Mouse (Mus musculus) limb, embryonic 15.5 days (tissue): Measurements from ENCODE around the gene Tcp11. TPM values are rescaled to one million over a fixed set of nuclear protein-coding genes. Genes with fewer than 3 reads are reported as not detected.
A peak's percentile ranks its signal among the peaks of the same experiment; 100 is the strongest.

Experiments
- ATAC-seq: fragments of 200-750 bp; cut with Nextera tagmentation; 2 replicates; pipeline ENCODE4 v1.8.0; 2017; ENCODE audit warnings: low read depth, moderate TSS enrichment; ENCODE audit not compliant: insufficient number of reproducible peaks, low FRiP score, low TSS enrichment
- H3K27ac ChIP-seq: fragments of 300-500 bp; sonication (generic); 2 replicates; pipeline ENCODE4 v1.5.1; 2015; ENCODE audit warnings: moderate library complexity, mild to moderate bottlenecking, inconsistent platforms
- H3K27me3 ChIP-seq: fragments of 300-500 bp; sonication (generic); 2 replicates; pipeline ENCODE4 v1.6.1; 2015; ENCODE audit warnings: inconsistent platforms
- H3K36me3 ChIP-seq: fragments of 300-500 bp; sonication (generic); 2 replicates; pipeline ENCODE4 v1.6.1; 2015; ENCODE audit warnings: inconsistent platforms
- H3K4me1 ChIP-seq: fragments of 300-500 bp; sonication (generic); 2 replicates; pipeline ENCODE4 v1.6.1; 2015; ENCODE audit warnings: inconsistent platforms
- H3K4me2 ChIP-seq: fragments of 300-500 bp; sonication (generic); 2 replicates; pipeline ENCODE4 v1.6.1; 2015; ENCODE audit warnings: mild to moderate bottlenecking, inconsistent platforms
- H3K4me3 ChIP-seq: fragments of 300-500 bp; sonication (generic); 2 replicates; pipeline ENCODE4 v1.5.1; 2015; ENCODE audit warnings: mild to moderate bottlenecking, inconsistent platforms
- H3K9ac ChIP-seq: fragments of 300-500 bp; sonication (generic); 2 replicates; pipeline ENCODE4 v1.6.1; 2015; ENCODE audit warnings: inconsistent platforms
- H3K9me3 ChIP-seq: fragments of 300-500 bp; sonication (generic); 2 replicates; pipeline ENCODE4 v1.6.1; 2016; ENCODE audit warnings: inconsistent platforms
- WGBS: fragments of 180-500 bp; shearing (Covaris S2); methylation state at CpG from one replicate; pipeline ENCODE4 v1.1.7; 2015; 5-methylcytosine and 5-hydroxymethylcytosine counted together
- polyA plus RNA-seq: library from polyadenylated mRNA; unstranded; fragments of >200 nt; fragmentation: Nextera tagmentation; extraction: Ambion mirVana; gene quantifications from 2 replicates; pipeline ENCODE4 v1.2.1, GENCODE M21; 2015

Gene Tcp11
- polyA plus RNA-seq = 1.5 TPM in 2 replicates

DNA sequence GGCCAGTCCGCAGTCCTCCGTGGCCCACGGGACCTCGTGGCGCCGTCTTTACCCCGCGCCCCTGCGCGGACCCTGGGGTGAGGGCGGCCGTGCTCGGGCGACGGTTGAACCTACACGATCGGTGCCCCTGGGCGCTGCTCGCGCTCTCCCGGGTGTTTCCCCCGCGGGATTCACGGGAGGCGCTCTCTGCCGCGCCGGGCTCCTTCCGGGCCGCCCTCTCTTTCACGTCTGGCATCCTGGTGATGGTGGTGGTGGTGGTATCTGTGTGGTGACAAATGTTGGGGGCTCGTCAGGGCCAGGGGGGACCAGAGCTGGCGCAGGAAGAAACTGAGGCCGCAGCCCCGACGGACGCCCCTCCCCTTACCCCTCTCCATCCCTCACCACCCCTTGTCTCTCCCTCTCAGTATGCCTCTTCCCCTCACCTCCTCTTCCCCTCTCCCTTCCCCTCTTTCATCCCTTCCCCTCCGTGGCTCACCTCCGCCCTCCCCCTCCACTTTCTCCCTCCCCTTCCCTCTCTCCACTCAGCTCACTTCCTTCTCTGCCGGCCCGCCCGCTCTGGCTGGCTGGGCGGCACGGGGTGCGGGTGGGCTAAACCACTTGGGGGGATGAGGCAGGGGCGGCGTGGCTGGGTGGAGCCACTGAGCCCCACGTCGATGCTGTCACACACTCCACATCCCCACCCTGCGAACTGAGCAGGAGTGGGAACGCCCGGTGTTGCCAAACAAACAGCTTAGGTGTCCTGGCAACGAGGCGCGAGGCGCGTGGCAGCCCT is at the start of gene Tcp11:
Tcp11 (minus strand) TSS at position 595 of the 772 bp plus-strand sequence.
- peak; percentile 78 for ATAC-seq
- H3K4me3 ChIP-seq = peak within 1 kb of the TSS; percentile 56
- peak within 1 kb of the TSS; percentile 100 for H3K4me2 ChIP-seq
- WGBS = 1% methylated on average over 52 of the region's 57 CpGs
- no peaks in the 10 kb centered on the region for H3K9me3 ChIP-seq
- H3K27me3 ChIP-seq = 0 out of 2 replicates have a peak, but pooled peaks cover 5% of the 10 kb centered on the region
- H3K27ac ChIP-seq = no peak within 1 kb of the TSS
- H3K4me1 ChIP-seq = peaks cover 18% of the 10 kb centered on the region
- H3K9ac ChIP-seq = peak within 1 kb of the TSS; percentile 52
- no peaks in the 10 kb centered on the region for H3K36me3 ChIP-seq

DNA sequence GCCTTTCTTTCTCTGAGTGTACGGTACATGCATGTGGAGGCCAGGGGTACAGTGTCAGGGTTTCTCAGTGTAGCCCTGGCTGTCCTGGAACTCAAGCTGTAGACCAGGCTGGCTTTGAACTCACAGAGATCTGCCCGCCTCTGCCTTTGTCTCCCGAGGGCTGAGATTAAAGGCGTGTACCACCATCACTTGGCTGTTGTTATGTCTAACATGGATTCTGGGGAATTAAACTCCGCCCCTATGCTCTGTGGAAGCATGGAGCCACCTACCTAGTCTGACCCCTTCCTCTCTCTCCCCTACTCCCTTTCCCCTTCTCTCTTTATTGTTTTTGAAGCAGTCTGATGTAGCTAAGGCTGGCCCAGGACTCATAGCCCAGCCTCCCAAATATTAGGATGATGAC is 49.4 kb upstream of the Tcp11 start:
- H3K9me3 ChIP-seq = no peaks in the 10 kb centered on the region
- 0 out of 2 replicates have a peak, but pooled peaks cover 3% of the 10 kb centered on the region for H3K27me3 ChIP-seq
- no peak overlapping the region for H3K4me3 ChIP-seq
- H3K9ac ChIP-seq = no peak overlapping the region
- H3K27ac ChIP-seq = no peak overlapping the region
- 90% methylated on average over 5 of the region's 5 CpGs for WGBS
- H3K36me3 ChIP-seq = no peaks in the 10 kb centered on the region
- no peak for ATAC-seq
- no peak overlapping the region for H3K4me2 ChIP-seq
- peaks cover 6% of the 10 kb centered on the region for H3K4me1 ChIP-seq

DNA sequence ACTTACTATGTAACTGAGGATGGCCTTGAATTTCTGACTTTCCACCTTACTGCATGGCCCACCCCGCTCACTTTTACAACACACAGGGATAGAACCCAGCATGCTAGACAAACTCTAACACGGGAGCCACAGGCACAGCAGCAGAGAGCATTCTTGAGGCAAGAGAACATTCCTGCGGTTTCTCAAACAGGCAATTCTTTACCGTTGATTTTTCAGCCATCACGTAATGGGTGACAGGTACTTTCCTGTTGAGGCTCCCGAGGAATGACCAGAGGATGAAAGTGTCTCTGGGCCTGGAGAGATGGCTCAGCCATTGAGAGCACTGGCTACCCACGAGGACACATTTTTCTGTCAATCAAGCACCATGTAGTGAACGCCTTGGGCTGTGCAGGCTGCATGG is 43.9 kb upstream of the Tcp11 start:
- ATAC-seq = no peak
- WGBS = 49% methylated on average over 8 of the region's 8 CpGs
- no peaks in the 10 kb centered on the region for H3K27me3 ChIP-seq
- no peaks in the 10 kb centered on the region for H3K9me3 ChIP-seq
- H3K4me3 ChIP-seq = no peak overlapping the region
- H3K36me3 ChIP-seq = no peaks in the 10 kb centered on the region
- peaks cover 7% of the 10 kb centered on the region; the same call in 1 of the 2 replicates for H3K4me1 ChIP-seq
- no peak overlapping the region for H3K4me2 ChIP-seq
- no peak overlapping the region for H3K27ac ChIP-seq
- H3K9ac ChIP-seq = no peak overlapping the region

GRCm38 (mm10) chr17:28123627-28124026 is 43.2 kb upstream of the Tcp11 start:
- WGBS = 68% methylated on average over 7 of the region's 7 CpGs
- Histone ChIP-seq H3K9me3 (no peaks in the 10 kb centered on the region), H3K27ac (no peak overlapping the region), H3K4me2 (no peak overlapping the region), H3K27me3 (no peaks in the 10 kb centered on the region), H3K4me1 (peaks cover 7% of the 10 kb centered on the region; the same call in 1 of the 2 replicates), H3K36me3 (no peaks in the 10 kb centered on the region), H3K9ac (no peak overlapping the region), H3K4me3 (no peak overlapping the region)
- no peak for ATAC-seq

DNA sequence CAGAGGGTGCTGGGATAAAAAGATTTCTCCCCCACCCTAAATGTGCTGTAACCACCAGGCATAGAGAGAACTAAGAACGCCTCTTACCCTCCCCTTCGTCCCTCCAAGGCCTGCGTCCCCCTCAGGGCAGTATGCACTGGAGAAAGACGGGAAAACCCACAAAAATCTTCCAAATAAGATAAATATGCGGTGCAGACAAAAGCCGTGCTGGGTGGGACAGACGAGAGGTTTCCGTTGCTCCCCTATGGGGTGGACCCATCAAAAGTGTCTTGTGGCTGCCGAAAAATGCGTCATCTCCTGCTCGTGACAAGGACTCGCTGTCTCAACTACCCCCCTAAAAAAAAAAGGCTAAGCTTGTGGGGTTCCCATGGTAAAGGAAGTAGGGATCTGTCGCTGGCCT is 42.5 kb upstream of the Tcp11 start:
- Histone ChIP-seq H3K9me3 (no peaks in the 10 kb centered on the region), H3K4me1 (peaks cover 7% of the 10 kb centered on the region; the same call in 1 of the 2 replicates), H3K27me3 (no peaks in the 10 kb centered on the region), H3K4me3 (no peak overlapping the region), H3K36me3 (no peaks in the 10 kb centered on the region), H3K4me2 (no peak overlapping the region), H3K27ac (no peak overlapping the region), H3K9ac (no peak overlapping the region)
- 59% methylated on average over 13 of the region's 13 CpGs for WGBS
- no peak for ATAC-seq

DNA sequence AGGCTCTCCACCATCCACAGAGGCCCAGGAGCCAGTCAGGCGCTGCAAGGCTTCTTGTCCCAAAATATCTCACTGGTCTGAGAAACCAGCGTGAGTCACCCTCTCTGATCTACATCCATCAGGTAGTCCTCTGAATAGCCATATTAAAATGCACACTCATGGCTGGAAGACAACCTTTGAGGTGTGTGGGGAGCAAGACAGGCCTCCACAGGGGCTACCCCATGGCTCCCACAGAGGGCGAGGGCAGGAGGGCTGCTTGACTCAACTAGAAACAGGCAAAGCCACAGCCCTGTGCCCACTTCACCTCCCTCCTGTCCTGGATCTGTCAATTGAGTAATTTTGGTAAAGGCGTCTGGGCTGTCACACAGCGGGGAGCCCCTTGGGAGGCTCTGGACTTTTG is 40.0 kb upstream of the Tcp11 start:
- Histone ChIP-seq H3K4me3 (no peak overlapping the region), H3K27me3 (no peaks in the 10 kb centered on the region), H3K4me2 (no peak overlapping the region), H3K36me3 (no peaks in the 10 kb centered on the region), H3K9ac (no peak overlapping the region), H3K9me3 (no peaks in the 10 kb centered on the region), H3K27ac (no peak overlapping the region), H3K4me1 (peaks cover 7% of the 10 kb centered on the region; the same call in 1 of the 2 replicates)
- no peak for ATAC-seq
- WGBS = 85% methylated on average over 5 of the region's 5 CpGs

- H3K27me3 ChIP-seq = no peaks in the 10 kb centered on the region
- H3K27ac ChIP-seq = no peak overlapping the region
- no peak overlapping the region for H3K9ac ChIP-seq
- H3K4me1 ChIP-seq = peaks cover 4% of the 10 kb centered on the region; the same call in 1 of the 2 replicates
- H3K36me3 ChIP-seq = no peaks in the 10 kb centered on the region
- H3K4me2 ChIP-seq = no peak overlapping the region
- 45% methylated on average over 19 of the region's 19 CpGs for WGBS
- ATAC-seq = no peak
- H3K9me3 ChIP-seq = no peaks in the 10 kb centered on the region
- no peak overlapping the region for H3K4me3 ChIP-seq
Observed at GRCm38 (mm10) chr17:28117451-28118209, 37.2 kb upstream of the Tcp11 start.

- H3K27ac ChIP-seq = no peak overlapping the region
- H3K4me1 ChIP-seq = peaks cover 4% of the 10 kb centered on the region; the same call in 1 of the 2 replicates
- ATAC-seq = no peak
- no peak overlapping the region for H3K4me2 ChIP-seq
- H3K9me3 ChIP-seq = no peaks in the 10 kb centered on the region
- 84% methylated on average over 9 of the region's 9 CpGs for whole genome bisulfite sequencing
- H3K9ac ChIP-seq = no peak overlapping the region
- H3K36me3 ChIP-seq = no peaks in the 10 kb centered on the region
- H3K4me3 ChIP-seq = no peak overlapping the region
- no peaks in the 10 kb centered on the region for H3K27me3 ChIP-seq
Observed at GRCm38 (mm10) chr17:28116335-28116734, 35.9 kb upstream of the Tcp11 start.

DNA sequence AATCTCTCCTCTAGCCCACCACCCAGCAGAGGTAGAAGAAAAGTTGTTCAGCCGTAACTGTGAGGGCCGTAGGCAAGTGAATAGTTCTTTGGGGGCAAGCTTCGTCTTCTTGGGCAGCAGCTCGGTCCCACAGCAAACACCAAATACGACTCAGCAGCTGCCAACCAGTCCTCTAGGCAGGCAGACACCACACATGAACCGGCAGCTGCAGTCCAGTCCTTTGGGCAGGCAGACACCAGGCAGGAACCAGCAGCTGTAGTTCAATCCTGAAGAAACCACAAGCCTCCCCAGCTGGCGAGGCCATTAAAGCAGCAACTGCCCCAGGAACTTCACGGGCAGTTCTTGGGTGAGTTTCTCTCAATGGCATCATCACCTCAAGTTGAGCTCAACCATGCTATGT is 31.8 kb upstream of the Tcp11 start:
- WGBS = 87% methylated on average over 8 of the region's 8 CpGs
- no peak overlapping the region for H3K27ac ChIP-seq

DNA sequence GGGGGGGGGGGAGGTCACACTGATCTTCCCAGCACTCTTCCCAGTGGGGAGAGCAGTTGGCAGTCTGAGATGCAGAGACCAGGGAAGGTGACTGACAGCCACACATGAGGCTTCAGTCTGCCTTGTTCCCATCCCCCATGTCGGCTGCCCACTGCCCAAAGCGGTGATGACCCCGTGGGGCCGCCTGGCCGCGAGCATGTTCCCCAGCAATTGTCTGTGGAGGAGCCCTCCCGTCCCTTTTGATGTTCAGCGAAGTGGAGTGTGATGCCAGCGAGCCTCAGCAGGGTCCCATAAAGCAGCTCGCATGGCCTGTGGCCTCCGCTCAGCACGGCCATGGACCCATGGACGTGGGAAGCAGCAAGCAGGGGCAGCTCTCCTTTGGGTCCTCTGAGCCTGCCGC is 26.8 kb upstream of the Tcp11 start:
- ATAC-seq = 0 out of 2 replicates have a peak, but pooled peaks have one; percentile 35

More for the DNA sequence above, 31.8 kb upstream of the Tcp11 start:
- H3K4me3 ChIP-seq = no peak overlapping the region
- no peak overlapping the region for H3K9ac ChIP-seq
- no peak for ATAC-seq
- no peak overlapping the region for H3K4me2 ChIP-seq
- H3K27me3 ChIP-seq = no peaks in the 10 kb centered on the region
- H3K36me3 ChIP-seq = no peaks in the 10 kb centered on the region
- H3K9me3 ChIP-seq = no peaks in the 10 kb centered on the region
- H3K4me1 ChIP-seq = peaks cover 6% of the 10 kb centered on the region

DNA sequence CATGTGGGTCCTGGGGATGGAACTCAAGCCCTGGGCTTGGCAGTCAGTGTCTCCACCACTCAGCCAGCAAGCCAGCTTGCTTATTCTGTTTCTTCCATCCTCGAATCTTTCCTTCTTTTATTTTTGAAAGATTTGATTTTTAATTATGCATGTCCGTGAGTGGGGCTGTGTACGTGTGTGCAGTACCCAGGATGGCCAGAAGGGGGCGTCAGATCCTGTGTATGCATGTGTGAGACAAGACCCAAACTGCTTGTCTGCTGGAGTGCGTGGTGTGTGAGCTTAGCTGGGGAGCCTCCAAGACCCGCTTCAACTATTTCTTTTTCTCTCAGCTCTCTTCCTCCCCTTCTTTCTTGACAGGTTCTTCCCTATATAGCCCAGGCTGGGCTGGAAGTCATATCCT is 25.9 kb upstream of the Tcp11 start:
- ATAC-seq = no peak
- no peak overlapping the region for H3K4me3 ChIP-seq
- H3K9me3 ChIP-seq = no peaks in the 10 kb centered on the region
- H3K4me2 ChIP-seq = no peak overlapping the region
- no peak overlapping the region for H3K27ac ChIP-seq
- H3K36me3 ChIP-seq = no peaks in the 10 kb centered on the region
- WGBS = 84% methylated on average over 6 of the region's 6 CpGs
- H3K9ac ChIP-seq = no peak overlapping the region
- peaks cover 25% of the 10 kb centered on the region for H3K4me1 ChIP-seq
- no peaks in the 10 kb centered on the region for H3K27me3 ChIP-seq

More for the DNA sequence above, 26.8 kb upstream of the Tcp11 start:
- WGBS = 22% methylated on average over 14 of the region's 14 CpGs
- no peak overlapping the region for H3K27ac ChIP-seq
- H3K27me3 ChIP-seq = no peaks in the 10 kb centered on the region
- H3K36me3 ChIP-seq = no peaks in the 10 kb centered on the region
- H3K4me1 ChIP-seq = peaks cover 16% of the 10 kb centered on the region
- H3K4me3 ChIP-seq = no peak overlapping the region
- H3K4me2 ChIP-seq = no peak overlapping the region
- no peak overlapping the region for H3K9ac ChIP-seq
- H3K9me3 ChIP-seq = no peaks in the 10 kb centered on the region

- H3K27me3 ChIP-seq = no peaks in the 10 kb centered on the region
- no peaks in the 10 kb centered on the region for H3K9me3 ChIP-seq
- H3K4me1 ChIP-seq = peaks cover 31% of the 10 kb centered on the region
- no peak overlapping the region for H3K9ac ChIP-seq
- peak overlapping the region; percentile 47; the same call in 1 of the 2 replicates for H3K27ac ChIP-seq
- WGBS = 77% methylated on average over 6 of the region's 6 CpGs
- no peaks in the 10 kb centered on the region for H3K36me3 ChIP-seq
- no peak overlapping the region for H3K4me2 ChIP-seq
- no peak overlapping the region for H3K4me3 ChIP-seq
- no peak for ATAC-seq
Observed at GRCm38 (mm10) chr17:28104416-28104815, 24.0 kb upstream of the Tcp11 start.
